Mouse (Mus musculus): ENCODE measurements around the gene Ttc7b. TPM values are rescaled to one million over a fixed set of nuclear protein-coding genes. Genes with fewer than 3 reads are reported as not detected.

The Ttc7b gene
- polyA plus RNA-seq, 1 experiment from 2014 or later = 6.5 TPM

- 33% methylated on average over 8 of the region's 9 CpGs for WGBS
- no peak overlapping the region for H3K4me3 ChIP-seq
- no peak overlapping the region for H3K9ac ChIP-seq (replicated peaks)
- ATAC-seq (replicated peaks) = peak; percentile 88
- no peaks in the 10 kb centered on the region for H3K27me3 ChIP-seq
- peak overlapping the region; percentile 70 for H3K27ac ChIP-seq (replicated peaks)
- peaks cover 17% of the 10 kb centered on the region for H3K4me1 ChIP-seq
- H3K36me3 ChIP-seq = no peaks in the 10 kb centered on the region
- no peak overlapping the region for H3K4me2 ChIP-seq (replicated peaks)
- H3K9me3 ChIP-seq = no peaks in the 10 kb centered on the region
Measured at GRCm38 (mm10) chr12:100265546-100266309, 254.9 kb downstream of the Ttc7b start.

DNA sequence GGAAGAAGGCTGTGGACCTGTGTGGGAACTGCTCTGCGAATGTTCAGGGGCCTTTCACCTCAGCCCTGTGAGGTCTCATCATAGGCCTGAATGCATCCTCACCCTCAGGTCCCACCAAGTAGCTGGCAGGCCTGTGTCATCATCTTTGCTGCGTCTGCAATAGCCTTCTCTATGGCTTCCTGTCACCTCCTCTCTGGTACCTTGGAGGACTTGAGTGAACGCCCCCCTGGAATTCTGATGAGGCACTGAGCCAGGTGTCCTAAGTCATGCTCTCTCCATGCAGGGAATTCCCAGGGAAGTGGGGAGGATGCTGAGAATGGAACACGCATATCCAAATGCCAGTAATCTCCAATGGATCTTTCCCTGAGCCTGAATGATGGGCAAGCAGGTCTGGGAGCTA is 255.7 kb downstream of the Ttc7b start:
- Histone ChIP-seq H3K4me3 (no peak overlapping the region), H3K4me2 (replicated peaks) (no peak overlapping the region), H3K4me1 (peaks cover 20% of the 10 kb centered on the region), H3K36me3 (no peaks in the 10 kb centered on the region), H3K9ac (replicated peaks) (no peak overlapping the region), H3K27ac (replicated peaks) (peak overlapping the region; percentile 70), H3K9me3 (no peaks in the 10 kb centered on the region), H3K27me3 (no peaks in the 10 kb centered on the region)
- ATAC-seq (replicated peaks) = no peak
- WGBS = 74% methylated on average over 4 of the region's 4 CpGs

DNA sequence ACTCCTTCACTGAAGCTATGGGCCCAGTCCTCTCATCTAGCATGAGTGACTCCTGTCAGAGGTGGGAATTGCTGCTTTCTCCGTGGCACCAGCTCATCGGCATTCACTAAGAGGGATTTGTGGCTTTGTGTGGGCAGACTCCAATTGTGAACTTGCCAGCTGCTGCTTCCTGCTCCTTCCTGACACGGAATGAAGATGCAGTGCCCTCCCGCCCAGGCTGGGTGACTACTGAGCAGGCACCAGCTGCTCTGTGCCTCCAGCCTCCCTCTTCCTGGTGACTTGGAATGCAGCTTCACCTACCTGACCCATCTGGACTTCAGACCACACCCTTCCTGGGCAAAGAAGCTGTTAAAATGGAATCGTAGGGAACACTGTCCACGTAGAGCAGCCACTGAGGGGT is 257.8 kb downstream of the Ttc7b start:
- WGBS = 70% methylated on average over 6 of the region's 6 CpGs
- Histone ChIP-seq H3K9me3 (no peaks in the 10 kb centered on the region), H3K27ac (replicated peaks) (no peak overlapping the region), H3K4me1 (peaks cover 20% of the 10 kb centered on the region), H3K4me3 (no peak overlapping the region), H3K27me3 (no peaks in the 10 kb centered on the region), H3K9ac (replicated peaks) (no peak overlapping the region), H3K36me3 (no peaks in the 10 kb centered on the region), H3K4me2 (replicated peaks) (no peak overlapping the region)
- no peak for ATAC-seq (replicated peaks)

GRCm38 (mm10) chr12:100261761-100262160 is 258.9 kb downstream of the Ttc7b start:
- Histone ChIP-seq H3K9me3 (no peaks in the 10 kb centered on the region), H3K4me2 (replicated peaks) (no peak overlapping the region), H3K27me3 (no peaks in the 10 kb centered on the region), H3K36me3 (no peaks in the 10 kb centered on the region), H3K4me3 (no peak overlapping the region), H3K4me1 (peaks cover 20% of the 10 kb centered on the region), H3K27ac (replicated peaks) (no peak overlapping the region), H3K9ac (replicated peaks) (no peak overlapping the region)
- no peak for ATAC-seq (replicated peaks)
- WGBS = 85% methylated on average over 6 of the region's 6 CpGs

GRCm38 (mm10) chr12:100260151-100260550 is 260.5 kb downstream of the Ttc7b start:
- peaks cover 7% of the 10 kb centered on the region for H3K4me1 ChIP-seq
- WGBS = 70% methylated on average over 2 of the region's 2 CpGs
- H3K4me2 ChIP-seq (replicated peaks) = no peak overlapping the region
- H3K27me3 ChIP-seq = no peaks in the 10 kb centered on the region
- ATAC-seq (replicated peaks) = no peak
- no peaks in the 10 kb centered on the region for H3K9me3 ChIP-seq
- no peak overlapping the region for H3K9ac ChIP-seq (replicated peaks)
- no peaks in the 10 kb centered on the region for H3K36me3 ChIP-seq
- no peak overlapping the region for H3K27ac ChIP-seq (replicated peaks)
- H3K4me3 ChIP-seq = no peak overlapping the region

DNA sequence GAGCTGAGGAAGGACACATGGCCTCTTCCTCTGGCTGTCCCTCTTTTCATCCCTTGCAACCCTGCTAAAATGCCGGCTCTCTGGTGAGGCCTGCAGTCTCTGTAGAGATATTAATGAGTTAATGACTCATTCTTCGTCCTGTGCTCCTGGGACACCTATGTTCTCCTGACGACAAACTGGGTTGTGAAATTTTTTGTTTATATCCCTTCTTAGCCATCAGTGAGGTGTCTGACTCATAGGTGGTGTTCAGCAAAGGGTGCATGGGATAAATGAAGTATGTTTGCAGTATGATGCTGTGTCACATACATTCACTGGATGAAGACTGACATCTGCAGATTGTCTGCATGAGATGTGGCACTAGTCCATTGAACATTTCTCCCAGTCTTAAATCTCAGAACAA is 262.8 kb downstream of the Ttc7b start:
- H3K4me3 ChIP-seq = no peak overlapping the region
- no peaks in the 10 kb centered on the region for H3K27me3 ChIP-seq
- no peak overlapping the region for H3K4me2 ChIP-seq (replicated peaks)
- no peak overlapping the region for H3K27ac ChIP-seq (replicated peaks)
- H3K9me3 ChIP-seq = no peaks in the 10 kb centered on the region
- no peaks in the 10 kb centered on the region for H3K36me3 ChIP-seq
- H3K4me1 ChIP-seq = peaks cover 9% of the 10 kb centered on the region
- no peak overlapping the region for H3K9ac ChIP-seq (replicated peaks)
- no peak for ATAC-seq (replicated peaks)
- 76% methylated on average over 3 of the region's 3 CpGs for WGBS

DNA sequence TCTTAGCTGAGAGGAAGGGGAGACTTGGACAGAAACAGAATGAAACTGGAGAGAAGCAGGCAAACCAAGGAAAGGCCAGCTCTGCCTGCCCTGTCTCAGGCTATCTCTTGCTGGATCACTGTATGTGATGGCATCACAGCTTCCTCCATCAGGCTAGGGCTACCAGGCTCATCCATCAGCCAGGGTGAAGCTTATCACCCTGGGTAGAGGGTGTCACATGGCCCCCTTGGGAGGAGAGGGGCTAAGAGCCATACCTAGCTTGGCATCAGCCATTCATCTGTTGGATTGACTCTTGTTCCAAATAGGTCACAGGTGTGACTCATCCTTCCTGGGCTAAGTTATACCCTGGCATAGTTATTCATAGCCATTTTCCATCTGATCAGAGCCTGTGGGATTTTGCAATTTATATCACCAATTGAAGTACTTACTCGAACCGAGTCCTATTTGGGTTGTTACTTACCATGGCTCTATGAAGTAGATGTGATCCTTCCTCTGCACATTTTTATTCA is 265.1 kb downstream of the Ttc7b start:
- no peak overlapping the region for H3K27ac ChIP-seq (replicated peaks)
- no peak overlapping the region for H3K9ac ChIP-seq (replicated peaks)
- H3K4me1 ChIP-seq = peaks cover 9% of the 10 kb centered on the region
- H3K4me3 ChIP-seq = no peak overlapping the region
- H3K27me3 ChIP-seq = no peaks in the 10 kb centered on the region
- 85% methylated on average over 2 of the region's 2 CpGs for WGBS
- no peaks in the 10 kb centered on the region for H3K36me3 ChIP-seq
- no peak for ATAC-seq (replicated peaks)
- H3K4me2 ChIP-seq (replicated peaks) = no peak overlapping the region
- H3K9me3 ChIP-seq = no peaks in the 10 kb centered on the region

GRCm38 (mm10) chr12:100254471-100254870 is 266.2 kb downstream of the Ttc7b start:
- no peak overlapping the region for H3K9ac ChIP-seq (replicated peaks)
- no peaks in the 10 kb centered on the region for H3K9me3 ChIP-seq
- WGBS = 73% methylated on average over 4 of the region's 4 CpGs
- H3K36me3 ChIP-seq = no peaks in the 10 kb centered on the region
- peak; percentile 66 for ATAC-seq (replicated peaks)
- no peaks in the 10 kb centered on the region for H3K27me3 ChIP-seq
- peaks cover 5% of the 10 kb centered on the region for H3K4me1 ChIP-seq
- H3K4me2 ChIP-seq (replicated peaks) = no peak overlapping the region
- no peak overlapping the region for H3K27ac ChIP-seq (replicated peaks)
- H3K4me3 ChIP-seq = no peak overlapping the region

Other genes with a start within 250 kb of the Ttc7b start
- gene Rps6ka5, start 206.2 kb upstream of the Ttc7b start, polyA plus RNA-seq (2015; fragmentation: Nextera tagmentation; extraction: Ambion mirVana) = 13.0 and 13.7 TPM in 2 replicates